Mouse (Mus musculus): ENCODE data around the gene Plac8.

Plac8 gene

GRCm38 (mm10) chr5:100578863-100579411 is 6.9 kb upstream of the Plac8 start:
- DNase-seq (ENCODE audit: low spot score in 2 of 2) = no peak

GRCm38 (mm10) chr5:100574771-100575170 is 2.7 kb upstream of the Plac8 start:
- DNase-seq (ENCODE audit: low spot score in 2 of 2) = no peak

- no peak for DNase-seq (ENCODE audit: low spot score in 2 of 2)
These were observed 1.2 kb upstream of the Plac8 start for GRCm38 (mm10) chr5:100573256-100573655.

GRCm38 (mm10) chr5:100570716-100571115 is 1.3 kb downstream of the Plac8 start:
- DNase-seq (ENCODE audit: low spot score in 2 of 2) = no peak

GRCm38 (mm10) chr5:100569997-100570595 is 1.9 kb downstream of the Plac8 start:
- no peak for DNase-seq (ENCODE audit: low spot score in 2 of 2)

- DNase-seq (ENCODE audit: low spot score in 2 of 2) = no peak
These were observed 2.7 kb downstream of the Plac8 start for GRCm38 (mm10) chr5:100569250-100569934.

- no peak for DNase-seq (ENCODE audit: low spot score in 2 of 2)
These were observed 3.2 kb downstream of the Plac8 start for GRCm38 (mm10) chr5:100568802-100569201.

- DNase-seq (ENCODE audit: low spot score in 2 of 2) = no peak
These were observed 3.9 kb downstream of the Plac8 start for GRCm38 (mm10) chr5:100568177-100568576.

- no peak for DNase-seq (ENCODE audit: low spot score in 2 of 2)
These were observed 4.6 kb downstream of the Plac8 start for GRCm38 (mm10) chr5:100567258-100568032.

GRCm38 (mm10) chr5:100566798-100567197 is 5.2 kb downstream of the Plac8 start:
- DNase-seq (ENCODE audit: low spot score in 2 of 2) = no peak

- DNase-seq (ENCODE audit: low spot score in 2 of 2) = no peak
These were observed 9.3 kb downstream of the Plac8 start for GRCm38 (mm10) chr5:100562702-100563101.

GRCm38 (mm10) chr5:100559357-100559756 is 12.7 kb downstream of the Plac8 start:
- DNase-seq (ENCODE audit: low spot score in 2 of 2) = no peak

- no peak for DNase-seq (ENCODE audit: low spot score in 2 of 2)
These were observed 13.3 kb downstream of the Plac8 start for GRCm38 (mm10) chr5:100558783-100559182.

- DNase-seq (ENCODE audit: low spot score in 2 of 2) = no peak
These were observed 14.5 kb downstream of the Plac8 start for GRCm38 (mm10) chr5:100557537-100557936.

GRCm38 (mm10) chr5:100557019-100557418 is 15.0 kb downstream of the Plac8 start:
- no peak for DNase-seq (ENCODE audit: low spot score in 2 of 2)

GRCm38 (mm10) chr5:100553426-100553825 is 18.6 kb downstream of the Plac8 start:
- no peak for DNase-seq (ENCODE audit: low spot score in 2 of 2)

GRCm38 (mm10) chr5:100551952-100552351 is 20.1 kb downstream of the Plac8 start:
- no peak for DNase-seq (ENCODE audit: low spot score in 2 of 2)

GRCm38 (mm10) chr5:100550151-100550550 is 21.9 kb downstream of the Plac8 start:
- no peak for DNase-seq (ENCODE audit: low spot score in 2 of 2)

GRCm38 (mm10) chr5:100549311-100549710 is 22.7 kb downstream of the Plac8 start:
- DNase-seq (ENCODE audit: low spot score in 2 of 2) = no peak

GRCm38 (mm10) chr5:100548236-100548635 is 23.8 kb downstream of the Plac8 start:
- no peak for DNase-seq (ENCODE audit: low spot score in 2 of 2)

- no peak for DNase-seq (ENCODE audit: low spot score in 2 of 2)
These were observed 25.6 kb downstream of the Plac8 start for GRCm38 (mm10) chr5:100546294-100547080.

GRCm38 (mm10) chr5:100536638-100537037 is 35.4 kb downstream of the Plac8 start:
- DNase-seq (ENCODE audit: low spot score in 2 of 2) = no peak

Measured in right cerebral cortex, postnatal 36 days (tissue).